12 mouse cellular contexts compared by ENCODE assay signal in genomic region chr2:178416427-178416826, GRCm38 (mm10). TPM values are rescaled to one million over a fixed set of nuclear protein-coding genes. Genes with fewer than 3 reads are reported as not detected.
A peak's percentile ranks its signal among the peaks of the same experiment; 100 is the strongest.
DNase-seq lines count a peak whose midpoint lies in the region; ATAC-seq and TF ChIP-seq lines count a peak whose summit lies in the region.
"Had no signal": no experiment of that assay in that cellular context is flagged by ENCODE, and none has a peak within 500 bp of the region (broad histone marks: within the 10 kb centered on the region; RNA-seq: fewer than 3 reads in every experiment).

No protein-coding gene starts in this region.

- 32% methylated on average over 13 of the region's 13 CpGs for WGBS in heart, postnatal 0 days
- 36% methylated on average over 13 of the region's 13 CpGs for WGBS in lung, embryonic 14.5 days
- 58% methylated on average over 13 of the region's 13 CpGs for WGBS in small intestine, adult 2 months

- peak overlapping the region; percentile 10; the same call in 1 of the 2 replicates for H3K4me2 ChIP-seq in heart, postnatal 0 days (ENCODE audit: low read depth, low read length)
- no peak overlapping the region; the same call in 1 of the 2 replicates for H3K4me2 ChIP-seq in lung, embryonic 14.5 days

- no peak for TF ChIP-seq CTCF in heart, postnatal 0 days (IDR thresholded peaks at IDR 0.05; ENCODE audit: low read depth)
- TF ChIP-seq CTCF in lung, embryonic 14.5 days (IDR thresholded peaks at IDR 0.05; ENCODE audit: low read depth) = no peak
- TF ChIP-seq CTCF in small intestine, adult 2 months (IDR thresholded peaks at IDR 0.05; ENCODE audit: extremely low read depth, insufficient read length, insufficient replicate concordance, low read depth, low read length) = no peak

- no peak for TF ChIP-seq POLR2A in small intestine, adult 2 months (IDR thresholded peaks at IDR 0.05; ENCODE audit: low read depth, low read length)

- no peaks in the 10 kb centered on the region for H3K27me3 ChIP-seq in heart, postnatal 0 days (ENCODE audit: control insufficient read depth, insufficient read depth, low read length)
- peaks cover 11% of the 10 kb centered on the region; the same call in 1 of the 2 replicates for H3K27me3 ChIP-seq in lung, embryonic 14.5 days (ENCODE audit: insufficient read depth, low read length)
- H3K27me3 ChIP-seq in small intestine, adult 2 months (ENCODE audit: control insufficient read depth, insufficient read depth, low read length) = 0 out of 2 replicates have a peak, but pooled peaks cover 7% of the 10 kb centered on the region

- H3K36me3 ChIP-seq in heart, postnatal 0 days (replicated peaks; ENCODE audit: control insufficient read depth, insufficient read depth, low read length) = peaks cover 31% of the 10 kb centered on the region
- H3K36me3 ChIP-seq in lung, embryonic 14.5 days (ENCODE audit: insufficient read depth) = no peaks in the 10 kb centered on the region
- H3K36me3 ChIP-seq in small intestine, adult 2 months (ENCODE audit: control insufficient read depth, insufficient read depth, low read length) = no peaks in the 10 kb centered on the region

- 0 out of 2 replicates have a peak overlapping the region, but pooled peaks have one; percentile 2 for H3K27ac ChIP-seq in heart, postnatal 0 days (ENCODE audit: low read depth)
- no peak overlapping the region for H3K27ac ChIP-seq in lung, embryonic 14.5 days (ENCODE audit: low read depth)
- H3K27ac ChIP-seq in small intestine, adult 2 months (ENCODE audit: insufficient read depth, low read depth, low read length) = 0 out of 2 replicates have a peak overlapping the region, but pooled peaks have one; percentile 23

- TF ChIP-seq EP300 in heart, postnatal 0 days (IDR thresholded peaks at IDR 0.05; ENCODE audit: low read depth) = no peak

- ATAC-seq in heart, postnatal 0 days (ENCODE audit: insufficient read depth, low read depth) = no peak
- ATAC-seq in lung, embryonic 14.5 days (ENCODE audit: insufficient read depth) = no peak

- H3K9me3 ChIP-seq in heart, postnatal 0 days (replicated peaks; ENCODE audit: control insufficient read depth, low read length) = no peaks in the 10 kb centered on the region
- no peaks in the 10 kb centered on the region for H3K9me3 ChIP-seq in lung, embryonic 14.5 days (ENCODE audit: low read depth, low read length)

- H3K4me1 ChIP-seq in heart, postnatal 0 days (ENCODE audit: control insufficient read depth, insufficient read depth) = peaks cover 23% of the 10 kb centered on the region
- H3K4me1 ChIP-seq in lung, embryonic 14.5 days (ENCODE audit: insufficient read depth) = peaks cover 16% of the 10 kb centered on the region
- peaks cover 9% of the 10 kb centered on the region for H3K4me1 ChIP-seq in small intestine, adult 2 months (ENCODE audit: control insufficient read depth, insufficient read depth, insufficient read length, low read length)

- no peak overlapping the region; the same call in 1 of the 2 replicates for H3K9ac ChIP-seq in heart, postnatal 0 days (replicated peaks; ENCODE audit: low read depth, low read length)
- no peak overlapping the region for H3K9ac ChIP-seq in lung, embryonic 14.5 days

- H3K4me3 ChIP-seq in heart, postnatal 0 days (ENCODE audit: low read depth, low read length) = no peak overlapping the region
- no peak overlapping the region for H3K4me3 ChIP-seq in lung, embryonic 14.5 days (ENCODE audit: low read depth, low read length)
- H3K4me3 ChIP-seq in small intestine, adult 2 months (ENCODE audit: low read depth, low read length) = no peak overlapping the region

- peak; percentile 28 to 46 for DNase-seq in right cerebral cortex, postnatal 10 days (ENCODE audit: low spot score in 2 of 2)
- DNase-seq in right cerebral cortex, adult 18-20 months = no peak
- no peak for DNase-seq in heart, postnatal 0 days (ENCODE audit: low spot score)
- DNase-seq in lung, embryonic 14.5 days = peak; percentile 67
- no peak for DNase-seq in kidney, postnatal 36 days
- DNase-seq in right cerebral cortex, postnatal 14 days = no peak
- no peak for DNase-seq in embryo, embryonic 10.5 days (ENCODE audit: low spot score)
- DNase-seq: cerebellum, adult 2 months; left cerebral cortex, postnatal 4 days had no signal

RNA-seq across cellular contexts. Expression of gene Fam217b, which starts 2.1 kb away (rescaled TPM):
- total RNA-seq in heart, postnatal 0 days (2014; rRNA removed; ENCODE audit: low replicate concordance) = 4.6 and 5.0 TPM in 2 replicates
- polyA plus RNA-seq in heart, postnatal 0 days (2015; fragmentation: Nextera tagmentation; extraction: Ambion mirVana) = 6.0 and 8.0 TPM in 2 replicates
- polyA plus RNA-seq in lung, embryonic 14.5 days (2014; fragmentation: Nextera tagmentation; extraction: Ambion mirVana) = 3.2 and 3.4 TPM in 2 replicates
- polyA plus RNA-seq in small intestine, adult 2 months (2012; rRNA removed) = 0.23 and 0.37 TPM in 2 replicates

RNA-seq across cellular contexts. Expression of gene Ppp1r3d, which starts 2.2 kb away (rescaled TPM):
- total RNA-seq in heart, postnatal 0 days (2014; rRNA removed; ENCODE audit: low replicate concordance) = 38.3 and 52.8 TPM in 2 replicates
- 20.6 and 21.2 TPM in 2 replicates for polyA plus RNA-seq in heart, postnatal 0 days (2015; fragmentation: Nextera tagmentation; extraction: Ambion mirVana)
- 2.1 and 3.0 TPM in 2 replicates for polyA plus RNA-seq in lung, embryonic 14.5 days (2014; fragmentation: Nextera tagmentation; extraction: Ambion mirVana)
- 1.1 TPM in 2 replicates for polyA plus RNA-seq in small intestine, adult 2 months (2012; rRNA removed)

RNA-seq across cellular contexts. Expression of gene Sycp2, which starts 8.9 kb away (rescaled TPM):
- not detected in 2 replicates for total RNA-seq in heart, postnatal 0 days (2014; rRNA removed; ENCODE audit: low replicate concordance)
- 0.07 and 0.12 TPM in 2 replicates for polyA plus RNA-seq in heart, postnatal 0 days (2015; fragmentation: Nextera tagmentation; extraction: Ambion mirVana)
- 0.08 and 0.20 TPM in 2 replicates for polyA plus RNA-seq in lung, embryonic 14.5 days (2014; fragmentation: Nextera tagmentation; extraction: Ambion mirVana)
- polyA plus RNA-seq in small intestine, adult 2 months (2012; rRNA removed) = not detected in 2 replicates
- polyA plus RNA-seq: kidney, embryonic 14.5 days had no signal

RNA-seq across cellular contexts. Expression of gene Cdh26, which starts 13.9 kb away (rescaled TPM):
- 0.31 TPM in 1 of 2 replicates, not detected in the other for total RNA-seq in heart, postnatal 0 days (2014; rRNA removed; ENCODE audit: low replicate concordance)
- 0.31 and 0.34 TPM in 2 replicates for polyA plus RNA-seq in heart, postnatal 0 days (2015; fragmentation: Nextera tagmentation; extraction: Ambion mirVana)
- 0.07 TPM in 1 of 2 replicates, not detected in the other for polyA plus RNA-seq in lung, embryonic 14.5 days (2014; fragmentation: Nextera tagmentation; extraction: Ambion mirVana)
- 0.05 and 0.06 TPM in 2 replicates for polyA plus RNA-seq in small intestine, adult 2 months (2012; rRNA removed)
- total RNA-seq: gastrocnemius, postnatal 4 days had no signal

Comparison
In these comparisons a context has a peak if more than half of its experiments do, and no peak if none do; other contexts are left out.
1. DNase-seq: peak in right cerebral cortex, postnatal 10 days (2 of 2) and lung, embryonic 14.5 days (single experiment); none in right cerebral cortex, adult 18-20 months (single experiment), heart, postnatal 0 days (single experiment), kidney, postnatal 36 days (0 of 2), right cerebral cortex, postnatal 14 days (single experiment) and embryo, embryonic 10.5 days (single experiment).